Mouse (Mus musculus) testis, adult 2 months (tissue): ENCODE measurements around the gene Lamb1.

Experiments used
- CTCF ChIP-seq: fragments of 200-500 bp; IDR thresholded peaks from 2 replicates; pipeline ENCODE4 v1.5.1; 2012; ENCODE audit warnings: low read depth, mild to moderate bottlenecking, inconsistent platforms, low read length, moderate library complexity; ENCODE audit not compliant: control insufficient read depth, insufficient read depth, insufficient replicate concordance
- POLR2A ChIP-seq: fragments of 200-500 bp; IDR thresholded peaks from 2 replicates; pipeline ENCODE4 v1.6.1; 2012; ENCODE audit warnings: low read depth, mild to moderate bottlenecking, inconsistent platforms, low read length, moderate library complexity; ENCODE audit not compliant: control insufficient read depth

DNA sequence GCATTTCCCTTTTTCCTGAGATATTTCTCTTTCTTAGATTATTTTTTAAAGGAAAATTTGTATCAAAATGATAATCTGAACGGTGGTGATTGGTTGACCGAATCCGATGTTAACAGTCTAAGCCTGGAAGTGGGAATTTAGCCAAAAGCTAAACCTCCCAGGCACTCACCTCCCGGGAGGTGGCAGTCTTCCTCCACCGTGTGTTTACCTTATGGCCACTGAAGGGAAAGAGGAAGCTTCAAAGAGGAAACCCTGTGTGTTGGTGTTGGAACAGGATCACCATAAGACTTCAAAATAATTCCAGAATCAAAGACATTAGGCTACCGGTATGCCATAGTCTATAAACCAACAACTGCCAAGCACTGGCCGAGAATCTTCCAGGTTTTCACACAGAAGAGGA is 104.6 kb downstream of the Lamb1 start:
- TF ChIP-seq POLR2A (no peak), CTCF (no peak)
